Mouse (Mus musculus) embryonic facial prominence, embryonic 14.5 days (tissue): ENCODE measurements around the gene Map3k20. TPM values are rescaled to one million over a fixed set of nuclear protein-coding genes. Genes with fewer than 3 reads are reported as not detected.
A peak's percentile ranks its signal among the peaks of the same experiment; 100 is the strongest.

Experiments
- ATAC-seq: fragments of 200-750 bp; cut with Nextera tagmentation; 2 replicates; pipeline ENCODE4 v1.8.0; 2017; ENCODE audit warnings: low read depth, moderate number of reproducible peaks, moderate TSS enrichment
- DNase-seq: peaks from one replicate; pipeline ENCODE4 v3.0.0-alpha.2; 2015; ENCODE audit warnings: low spot score
- H3K27ac ChIP-seq: fragments of 300-500 bp; sonication (generic); replicated peaks from 2 replicates; pipeline ENCODE4 v1.5.1; 2014; ENCODE audit warnings: low read depth, mild to moderate bottlenecking, low read length, moderate library complexity
- H3K27me3 ChIP-seq: fragments of 300-500 bp; sonication (generic); replicated peaks from 2 replicates; pipeline ENCODE4 v1.6.1; 2014; ENCODE audit warnings: low read length; ENCODE audit not compliant: control insufficient read depth, insufficient read depth
- H3K36me3 ChIP-seq: fragments of 300-500 bp; sonication (generic); 2 replicates; pipeline ENCODE4 v1.6.1; 2014; ENCODE audit warnings: low read length, mixed read lengths; ENCODE audit not compliant: control insufficient read depth, insufficient read depth
- H3K4me1 ChIP-seq: fragments of 300-500 bp; sonication (generic); 2 replicates; pipeline ENCODE4 v1.6.1; 2014; ENCODE audit warnings: antibody characterized with exemption, low read length; ENCODE audit not compliant: control insufficient read depth, insufficient read depth
- H3K4me2 ChIP-seq: fragments of 300-500 bp; sonication (generic); 2 replicates; pipeline ENCODE4 v1.6.1; 2014; ENCODE audit warnings: low read depth, mild to moderate bottlenecking, low read length, moderate library complexity, mixed read lengths
- H3K4me3 ChIP-seq: fragments of 300-500 bp; sonication (generic); 2 replicates; pipeline ENCODE4 v1.5.1; 2014; ENCODE audit warnings: low read depth, mild to moderate bottlenecking, low read length
- H3K9ac ChIP-seq: fragments of 300-500 bp; sonication (generic); 2 replicates; pipeline ENCODE4 v1.6.1; 2014; ENCODE audit warnings: low read depth, mild to moderate bottlenecking, low read length, moderate library complexity, mixed read lengths
- H3K9me3 ChIP-seq: fragments of 300-500 bp; sonication (generic); 2 replicates; pipeline ENCODE4 v1.6.1; 2016; ENCODE audit warnings: low read length; ENCODE audit not compliant: control insufficient read depth
- WGBS: fragments of 180-500 bp; shearing (Covaris S2); extraction: QIAGEN DNeasy Blood & Tissue Kit; methylation state at CpG from one replicate; pipeline ENCODE4 v1.1.7; 2014; 5-methylcytosine and 5-hydroxymethylcytosine counted together
- polyA plus RNA-seq: library from polyadenylated mRNA; unstranded; fragments of >200 nt; fragmentation: Nextera tagmentation; extraction: Ambion mirVana; gene quantifications from 2 replicates; pipeline ENCODE4 v1.2.1, GENCODE M21; 2014

Gene Map3k20
- polyA plus RNA-seq, 1 experiment from 2014 or later: 22.3 TPM

GRCm38 (mm10) chr2:72474531-72475287 is 189.3 kb downstream of the Map3k20 start:
- no peak for ATAC-seq
- Histone ChIP-seq H3K9ac (no peak overlapping the region), H3K4me3 (no peak overlapping the region), H3K9me3 (no peaks in the 10 kb centered on the region), H3K36me3 (peaks cover 7% of the 10 kb centered on the region), H3K4me2 (peak overlapping the region; percentile 86; the same call in 1 of the 2 replicates), H3K27me3 (no peaks in the 10 kb centered on the region), H3K4me1 (peaks cover 12% of the 10 kb centered on the region), H3K27ac (no peak overlapping the region)
- WGBS: 47% methylated on average over 7 of the region's 7 CpGs
- DNase-seq: peak; percentile 33

GRCm38 (mm10) chr2:72475423-72475796 is 190.0 kb downstream of the Map3k20 start:
- peaks cover 14% of the 10 kb centered on the region for H3K36me3 ChIP-seq

GRCm38 (mm10) chr2:72475797-72476485 is 190.5 kb downstream of the Map3k20 start, which contains the start of gene Cdca7:
Cdca7 (plus strand) TSS chr2:72476159.
- Histone ChIP-seq H3K36me3 (peaks cover 20% of the 10 kb centered on the region), H3K4me3 (peak within 1 kb of the TSS; percentile 78), H3K4me2 (peak within 1 kb of the TSS; percentile 86), H3K27ac (peak within 1 kb of the TSS; percentile 82), H3K9me3 (no peaks in the 10 kb centered on the region), H3K27me3 (no peaks in the 10 kb centered on the region), H3K4me1 (peaks cover 12% of the 10 kb centered on the region), H3K9ac (peak within 1 kb of the TSS; percentile 77)
- DNase-seq (peak; percentile 89), ATAC-seq (peak; percentile 90)
- under 1% methylated on average over 43 of the region's 58 CpGs for WGBS

More at GRCm38 (mm10) chr2:72475423-72475796, 190.0 kb downstream of the Map3k20 start:
- Histone ChIP-seq H3K9me3 (no peaks in the 10 kb centered on the region), H3K4me2 (peak overlapping the region; percentile 86), H3K27ac (peak overlapping the region; percentile 82), H3K4me1 (peaks cover 12% of the 10 kb centered on the region), H3K9ac (peak overlapping the region; percentile 77), H3K4me3 (peak overlapping the region; percentile 78), H3K27me3 (no peaks in the 10 kb centered on the region)
- DNase-seq: no peak
- 1% methylated on average over 7 of the region's 7 CpGs for WGBS
- no peak; the same call in 1 of the 2 replicates for ATAC-seq

- Histone ChIP-seq H3K4me1 (peaks cover 12% of the 10 kb centered on the region), H3K9me3 (no peaks in the 10 kb centered on the region), H3K27ac (peak overlapping the region; percentile 82), H3K9ac (peak overlapping the region; percentile 77), H3K27me3 (no peaks in the 10 kb centered on the region), H3K4me3 (peak overlapping the region; percentile 78), H3K4me2 (peak overlapping the region; percentile 86), H3K36me3 (peaks cover 25% of the 10 kb centered on the region)
- DNase-seq (peak; percentile 60), ATAC-seq (peak; percentile 51)
- WGBS: 0% methylated on average over 53 of the region's 53 CpGs
Measured at GRCm38 (mm10) chr2:72476486-72477211, 191.2 kb downstream of the Map3k20 start.

- H3K27ac ChIP-seq: no peak overlapping the region; the same call in 1 of the 2 replicates
- no peaks in the 10 kb centered on the region for H3K27me3 ChIP-seq
- ATAC-seq: no peak
- H3K9me3 ChIP-seq: no peaks in the 10 kb centered on the region
- H3K4me3 ChIP-seq: peak overlapping the region; percentile 78
- peak overlapping the region; percentile 86 for H3K4me2 ChIP-seq
- peak overlapping the region; percentile 77 for H3K9ac ChIP-seq
- peaks cover 12% of the 10 kb centered on the region for H3K4me1 ChIP-seq
- peaks cover 30% of the 10 kb centered on the region for H3K36me3 ChIP-seq
- 2% methylated on average over 11 of the region's 11 CpGs for WGBS
- no peak for DNase-seq
Measured at GRCm38 (mm10) chr2:72477221-72477620, 191.8 kb downstream of the Map3k20 start.

GRCm38 (mm10) chr2:72478176-72478575 is 192.7 kb downstream of the Map3k20 start:
- Histone ChIP-seq H3K27me3 (no peaks in the 10 kb centered on the region), H3K36me3 (peaks cover 40% of the 10 kb centered on the region), H3K9me3 (no peaks in the 10 kb centered on the region), H3K9ac (no peak overlapping the region), H3K4me1 (peaks cover 12% of the 10 kb centered on the region), H3K4me2 (peak overlapping the region; percentile 86), H3K27ac (no peak overlapping the region), H3K4me3 (peak overlapping the region; percentile 78)
- WGBS: 80% methylated on average over 4 of the region's 4 CpGs
- DNase-seq (no peak), ATAC-seq (no peak)

GRCm38 (mm10) chr2:72478921-72479320 is 193.5 kb downstream of the Map3k20 start:
- Histone ChIP-seq H3K27me3 (no peaks in the 10 kb centered on the region), H3K4me3 (no peak overlapping the region), H3K4me1 (peaks cover 12% of the 10 kb centered on the region), H3K36me3 (peaks cover 47% of the 10 kb centered on the region), H3K9me3 (no peaks in the 10 kb centered on the region), H3K4me2 (peak overlapping the region; percentile 86; the same call in 1 of the 2 replicates), H3K9ac (no peak overlapping the region), H3K27ac (no peak overlapping the region)
- DNase-seq (no peak), ATAC-seq (no peak)
- WGBS: 77% methylated on average over 13 of the region's 13 CpGs

- 88% methylated on average over 9 of the region's 9 CpGs for WGBS
- Histone ChIP-seq H3K36me3 (peaks cover 56% of the 10 kb centered on the region), H3K4me2 (no peak overlapping the region)
Measured at GRCm38 (mm10) chr2:72479818-72480217, 194.4 kb downstream of the Map3k20 start.

More at GRCm38 (mm10) chr2:72479818-72480217, 194.4 kb downstream of the Map3k20 start:
- ATAC-seq (no peak), DNase-seq (no peak)
- Histone ChIP-seq H3K9ac (no peak overlapping the region), H3K27ac (no peak overlapping the region), H3K4me3 (no peak overlapping the region), H3K9me3 (no peaks in the 10 kb centered on the region), H3K4me1 (peaks cover 12% of the 10 kb centered on the region), H3K27me3 (no peaks in the 10 kb centered on the region)
